Mouse (Mus musculus) layer of hippocampus, adult 9-10 months (tissue): ENCODE measurements around the gene Spata5.

Experiments
- DNase-seq: peaks from one replicate; pipeline ENCODE4 v3.0.0; 2022; ENCODE audit warnings: low spot score

Gene Spata5

DNA sequence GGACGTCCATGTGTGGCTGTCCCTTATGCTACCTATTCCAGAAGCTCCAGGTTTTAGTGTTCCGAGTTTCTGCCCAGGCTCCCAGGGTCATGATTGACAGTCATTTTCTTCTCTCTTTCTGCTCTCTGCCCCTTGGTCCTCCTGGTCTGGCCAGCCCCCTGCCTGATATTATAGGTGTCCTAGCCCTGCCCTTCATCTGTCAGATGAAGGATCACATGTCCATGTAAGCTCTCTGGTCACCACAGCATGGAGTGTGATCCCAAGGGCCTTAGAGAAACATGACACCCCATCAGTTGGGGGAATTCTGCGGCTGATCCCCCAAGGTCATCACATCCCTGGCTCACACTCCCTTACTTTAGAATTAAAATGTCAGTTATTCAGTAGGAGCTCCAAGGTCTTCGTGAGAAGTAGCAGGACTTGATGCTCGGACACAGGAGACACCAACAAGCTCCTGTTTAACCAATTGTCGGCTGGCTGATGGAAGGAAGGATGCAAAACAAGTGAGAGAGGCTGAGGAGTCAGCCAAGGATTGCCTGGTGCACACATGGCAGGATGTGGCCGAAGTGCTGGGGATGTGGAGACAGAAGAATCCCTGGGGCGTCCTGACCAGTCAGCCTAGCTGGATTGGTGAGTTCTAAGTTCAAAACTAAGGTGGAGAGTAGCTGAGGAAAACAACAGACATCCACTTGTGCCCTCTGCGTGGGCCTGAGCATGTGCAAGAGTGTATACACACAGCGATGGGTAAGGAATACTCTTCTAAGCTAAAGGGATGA, 195.4 kb downstream of the Spata5 start:
- DNase-seq = no peak

GRCm38 (mm10) chr3:37616586-37617547, 197.2 kb downstream of the Spata5 start:
- no peak for DNase-seq
